Mouse (Mus musculus): ENCODE measurements at regions not wholly inside any gene's neighbourhood (a gene's known extent, or its start where the extent isn't known, plus 50 kb on each side); places are given as distances from the start of the nearest gene placed in this dataset.

DNA sequence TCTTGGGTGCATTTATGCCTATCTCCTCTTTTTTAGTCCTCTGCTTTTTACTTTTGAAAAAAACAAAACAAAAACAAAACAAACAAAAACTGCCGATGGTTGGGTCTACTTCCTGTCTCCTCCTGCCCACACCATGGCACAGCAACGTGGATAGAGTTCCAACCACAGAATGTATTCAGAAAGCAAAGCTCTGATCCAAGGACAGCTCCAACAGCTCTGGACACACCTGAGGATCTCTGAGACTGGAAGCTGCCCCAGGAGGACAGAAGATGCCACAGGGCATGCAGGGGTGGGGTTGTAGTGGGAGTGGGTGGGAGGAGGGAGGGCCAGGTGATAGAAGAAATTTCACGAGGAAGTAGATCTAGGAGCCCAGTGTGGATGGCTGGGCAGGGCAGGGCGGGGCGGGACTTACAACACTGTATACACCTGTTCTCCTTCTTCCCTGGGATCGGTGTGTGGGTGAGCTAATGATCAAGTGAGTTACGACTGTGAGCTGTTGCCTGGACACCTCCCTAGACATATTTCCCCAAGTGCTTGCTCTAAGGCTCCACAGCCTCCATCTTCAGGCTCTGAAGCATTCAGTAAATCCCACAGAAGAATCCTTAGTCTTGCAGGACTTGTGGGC, 79.3 kb upstream of the Atp1b1 start:
- WGBS = 59% methylated on average over 7 of the region's 7 CpGs
- TF ChIP-seq CTCF (IDR thresholded peaks at IDR 0.05; ENCODE audit: extremely low read depth, insufficient read depth, insufficient read length, insufficient replicate concordance) (no peak), POLR2A (IDR thresholded peaks at IDR 0.05; ENCODE audit: low read depth, low read length) (no peak)
- H3K4me1 ChIP-seq (ENCODE audit: control insufficient read depth, insufficient read depth, insufficient read length) = no peaks in the 10 kb centered on the region
- no peak overlapping the region for H3K27ac ChIP-seq (ENCODE audit: insufficient read depth, low read length)
- no peak overlapping the region for H3K4me3 ChIP-seq (ENCODE audit: extremely low read depth, insufficient read depth, insufficient read length)
- no peaks in the 10 kb centered on the region for H3K27me3 ChIP-seq (ENCODE audit: control insufficient read depth, insufficient read depth, low read length)
- H3K36me3 ChIP-seq (ENCODE audit: control insufficient read depth, insufficient read depth, low read length) = no peaks in the 10 kb centered on the region
- DNase-seq (ENCODE audit: low read depth in 1 of 2, low spot score in 2 of 2) = no peak

DNA sequence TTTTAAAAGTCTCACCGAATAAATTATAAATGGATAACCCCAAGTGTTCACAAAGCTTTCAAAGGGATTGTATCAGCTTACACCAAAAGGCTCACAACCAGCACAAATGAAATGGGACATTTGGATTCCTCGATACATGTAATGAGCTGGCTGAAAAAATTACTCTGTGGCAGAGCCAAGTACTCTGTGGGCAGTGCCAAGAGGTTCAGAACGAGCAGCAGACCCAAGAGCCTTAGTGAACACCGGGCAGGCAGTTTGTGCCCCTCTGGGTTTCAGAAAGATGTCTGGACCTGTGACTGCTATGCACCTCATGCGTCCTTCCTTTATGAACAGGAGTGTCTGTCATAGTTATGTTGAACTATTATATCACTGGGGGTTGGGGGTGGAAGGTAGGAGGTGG, 74.0 kb upstream of the Atp1b1 start:
- no peak for TF ChIP-seq CTCF (IDR thresholded peaks at IDR 0.05; ENCODE audit: extremely low read depth, insufficient read depth, insufficient read length, insufficient replicate concordance)
- TF ChIP-seq POLR2A (IDR thresholded peaks at IDR 0.05; ENCODE audit: low read depth, low read length) = no peak

DNA sequence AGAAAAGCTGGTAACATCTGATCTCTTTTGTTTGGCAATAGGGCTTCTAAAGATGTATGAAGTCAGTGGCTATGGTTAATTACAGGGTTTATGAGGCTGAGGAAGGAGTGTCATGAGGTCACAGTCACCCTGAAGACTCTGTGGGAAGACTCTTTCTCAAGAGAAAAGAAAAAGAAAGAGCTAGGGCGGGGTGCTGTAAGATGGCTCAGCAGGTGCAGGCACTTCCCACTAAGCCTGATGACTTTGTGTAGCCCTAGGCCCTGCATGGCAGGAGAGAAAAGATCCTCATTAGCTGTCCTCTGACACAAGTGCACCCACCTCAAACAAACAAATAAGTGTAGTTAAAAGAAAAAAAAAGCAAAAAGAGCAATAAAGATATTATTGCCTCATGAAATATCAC, 73.6 kb upstream of the Atp1b1 start:
- H3K27ac ChIP-seq (ENCODE audit: insufficient read depth, low read length) = no peak overlapping the region
- H3K4me1 ChIP-seq (ENCODE audit: control insufficient read depth, insufficient read depth, insufficient read length) = no peaks in the 10 kb centered on the region

More for the DNA sequence above, 74.0 kb upstream of the Atp1b1 start:
- Histone ChIP-seq H3K27ac (ENCODE audit: insufficient read depth, low read length) (no peak overlapping the region), H3K27me3 (ENCODE audit: control insufficient read depth, insufficient read depth, low read length) (no peaks in the 10 kb centered on the region), H3K4me3 (ENCODE audit: extremely low read depth, insufficient read depth, insufficient read length) (no peak overlapping the region), H3K4me1 (ENCODE audit: control insufficient read depth, insufficient read depth, insufficient read length) (no peaks in the 10 kb centered on the region), H3K36me3 (ENCODE audit: control insufficient read depth, insufficient read depth, low read length) (no peaks in the 10 kb centered on the region)
- 84% methylated on average over 5 of the region's 5 CpGs for WGBS
- DNase-seq (ENCODE audit: low read depth in 1 of 2, low spot score in 2 of 2) = no peak

DNA sequence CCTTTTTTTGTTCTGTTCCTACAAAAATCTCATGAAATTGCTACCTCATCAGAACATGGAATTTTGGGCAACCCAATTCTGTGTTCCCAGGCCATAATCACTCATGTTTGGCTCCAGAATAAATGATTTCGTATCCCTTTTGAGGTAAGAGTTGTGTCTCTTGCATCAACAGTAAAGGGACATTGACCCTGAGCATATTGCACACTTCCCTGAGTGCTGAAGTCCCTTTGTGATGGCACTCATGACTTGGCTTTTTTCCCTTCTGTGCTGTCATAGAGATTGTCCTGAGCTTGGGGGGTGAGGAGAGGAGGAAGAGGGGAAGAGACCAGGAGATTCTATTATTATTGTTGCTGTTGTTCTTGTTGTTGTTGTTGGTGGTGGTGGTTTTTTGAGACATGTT, 68.6 kb upstream of the Atp1b1 start:
- Histone ChIP-seq H3K27ac (ENCODE audit: insufficient read depth, low read length) (no peak overlapping the region), H3K4me3 (ENCODE audit: extremely low read depth, insufficient read depth, insufficient read length) (no peak overlapping the region), H3K27me3 (ENCODE audit: control insufficient read depth, insufficient read depth, low read length) (no peaks in the 10 kb centered on the region), H3K4me1 (ENCODE audit: control insufficient read depth, insufficient read depth, insufficient read length) (no peaks in the 10 kb centered on the region), H3K36me3 (ENCODE audit: control insufficient read depth, insufficient read depth, low read length) (no peaks in the 10 kb centered on the region)
- 83% methylated on average over 1 of the region's 1 CpGs for WGBS
- DNase-seq (ENCODE audit: low read depth in 1 of 2, low spot score in 2 of 2) = no peak
- no peak for TF ChIP-seq CTCF (IDR thresholded peaks at IDR 0.05; ENCODE audit: extremely low read depth, insufficient read depth, insufficient read length, insufficient replicate concordance)
- no peak for TF ChIP-seq POLR2A (IDR thresholded peaks at IDR 0.05; ENCODE audit: low read depth, low read length)

More for the DNA sequence above, 73.6 kb upstream of the Atp1b1 start:
- no peak for DNase-seq (ENCODE audit: low read depth in 1 of 2, low spot score in 2 of 2)
- no peaks in the 10 kb centered on the region for H3K27me3 ChIP-seq (ENCODE audit: control insufficient read depth, insufficient read depth, low read length)
- H3K4me3 ChIP-seq (ENCODE audit: extremely low read depth, insufficient read depth, insufficient read length) = no peak overlapping the region
- no peaks in the 10 kb centered on the region for H3K36me3 ChIP-seq (ENCODE audit: control insufficient read depth, insufficient read depth, low read length)
- TF ChIP-seq POLR2A (IDR thresholded peaks at IDR 0.05; ENCODE audit: low read depth, low read length) = no peak
- TF ChIP-seq CTCF (IDR thresholded peaks at IDR 0.05; ENCODE audit: extremely low read depth, insufficient read depth, insufficient read length, insufficient replicate concordance) = no peak
- 45% methylated on average over 1 of the region's 1 CpGs for WGBS

DNA sequence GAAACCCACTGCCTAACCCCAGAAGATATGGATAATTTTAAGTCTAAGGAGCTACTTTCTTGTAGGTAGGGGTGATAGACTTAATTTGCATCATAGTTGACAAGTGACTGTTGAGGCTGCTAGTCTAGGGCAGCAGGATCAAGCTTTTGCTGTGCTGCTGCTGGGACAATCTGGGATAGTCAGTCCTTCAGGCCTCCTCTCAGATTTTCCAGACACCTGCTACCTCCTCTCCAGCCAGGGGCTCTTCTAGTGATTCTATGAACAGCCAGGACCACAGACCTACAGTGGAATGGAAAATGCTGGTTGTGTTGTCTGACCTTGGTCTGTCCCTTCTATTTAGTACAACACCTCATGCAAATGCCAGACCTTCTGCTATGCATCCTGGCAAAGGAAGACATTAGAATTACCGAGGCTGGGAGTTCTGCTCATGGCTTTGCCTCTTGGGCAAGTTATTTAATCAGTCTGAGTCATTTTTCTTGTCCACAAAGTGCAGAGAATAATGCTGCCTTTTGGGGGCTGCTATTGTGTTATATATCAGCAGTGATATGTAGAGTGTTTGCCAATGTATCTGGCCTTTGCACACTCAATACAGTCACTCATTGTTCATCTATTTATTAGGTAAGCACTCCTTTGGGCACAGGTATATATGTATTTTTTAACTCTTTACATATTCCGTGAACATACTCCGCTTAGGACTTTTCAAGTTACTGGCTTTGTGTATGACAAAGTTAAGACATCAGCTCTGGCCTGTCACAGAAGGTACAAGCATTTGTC, 64.4 kb upstream of the Atp1b1 start:
- 84% methylated on average over 3 of the region's 3 CpGs for WGBS
- Histone ChIP-seq H3K27ac (ENCODE audit: insufficient read depth, low read length) (no peak overlapping the region), H3K4me1 (ENCODE audit: control insufficient read depth, insufficient read depth, insufficient read length) (no peaks in the 10 kb centered on the region), H3K27me3 (ENCODE audit: control insufficient read depth, insufficient read depth, low read length) (no peaks in the 10 kb centered on the region), H3K4me3 (ENCODE audit: extremely low read depth, insufficient read depth, insufficient read length) (no peak overlapping the region), H3K36me3 (ENCODE audit: control insufficient read depth, insufficient read depth, low read length) (no peaks in the 10 kb centered on the region)
- TF ChIP-seq POLR2A (IDR thresholded peaks at IDR 0.05; ENCODE audit: low read depth, low read length) (no peak), CTCF (IDR thresholded peaks at IDR 0.05; ENCODE audit: extremely low read depth, insufficient read depth, insufficient read length, insufficient replicate concordance) (no peak)
- DNase-seq (ENCODE audit: low read depth in 1 of 2, low spot score in 2 of 2) = no peak

DNA sequence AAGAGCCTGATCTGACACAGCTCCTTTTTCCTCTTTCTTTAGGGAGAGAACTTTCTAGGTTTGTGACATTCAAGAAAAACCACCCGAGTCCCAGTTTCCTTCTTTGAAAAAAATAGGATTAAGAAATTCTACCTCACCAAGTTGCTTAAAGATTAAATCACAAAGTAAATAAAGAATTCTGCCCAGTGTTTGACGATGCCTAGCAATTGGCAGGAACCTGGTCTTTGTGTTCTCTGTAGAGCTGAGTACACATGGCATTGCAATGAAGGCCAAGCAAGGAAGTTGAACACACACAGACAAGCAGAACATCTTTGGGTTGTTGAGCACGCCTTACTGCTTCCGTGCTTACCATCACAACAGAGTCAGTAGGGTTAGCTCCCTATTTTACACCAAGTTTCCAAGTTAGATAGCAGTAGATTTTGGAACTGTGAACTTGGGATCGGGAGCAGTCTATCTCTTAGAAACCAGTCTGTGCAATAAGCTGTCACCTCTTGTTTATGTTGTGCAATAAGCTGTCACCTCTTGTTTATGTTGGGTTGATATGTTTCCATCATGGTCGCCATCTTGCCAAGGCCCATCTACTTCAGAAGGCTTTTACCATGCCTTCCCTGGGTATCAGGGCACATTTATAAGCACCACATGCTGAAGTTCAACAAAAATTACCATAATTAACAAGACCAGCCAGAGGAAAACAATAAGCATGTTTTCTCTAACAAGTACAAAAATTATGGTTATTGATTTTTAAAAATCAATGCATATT, 63.4 kb upstream of the Atp1b1 start:
- Histone ChIP-seq H3K36me3 (ENCODE audit: control insufficient read depth, insufficient read depth, low read length) (no peaks in the 10 kb centered on the region), H3K4me1 (ENCODE audit: control insufficient read depth, insufficient read depth, insufficient read length) (no peaks in the 10 kb centered on the region), H3K27ac (ENCODE audit: insufficient read depth, low read length) (no peak overlapping the region), H3K27me3 (ENCODE audit: control insufficient read depth, insufficient read depth, low read length) (no peaks in the 10 kb centered on the region), H3K4me3 (ENCODE audit: extremely low read depth, insufficient read depth, insufficient read length) (no peak overlapping the region)
- TF ChIP-seq POLR2A (IDR thresholded peaks at IDR 0.05; ENCODE audit: low read depth, low read length) (no peak), CTCF (IDR thresholded peaks at IDR 0.05; ENCODE audit: extremely low read depth, insufficient read depth, insufficient read length, insufficient replicate concordance) (no peak)
- no peak for DNase-seq (ENCODE audit: low read depth in 1 of 2, low spot score in 2 of 2)
- WGBS = 91% methylated on average over 6 of the region's 6 CpGs
